Mouse (Mus musculus) layer of hippocampus, adult 9-10 months (tissue): ENCODE data around the gene Kcnh1.

Experiments used
- DNase-seq: peaks from one replicate; pipeline ENCODE4 v3.0.0; 2022; ENCODE audit warnings: low spot score

The Kcnh1 gene

DNA sequence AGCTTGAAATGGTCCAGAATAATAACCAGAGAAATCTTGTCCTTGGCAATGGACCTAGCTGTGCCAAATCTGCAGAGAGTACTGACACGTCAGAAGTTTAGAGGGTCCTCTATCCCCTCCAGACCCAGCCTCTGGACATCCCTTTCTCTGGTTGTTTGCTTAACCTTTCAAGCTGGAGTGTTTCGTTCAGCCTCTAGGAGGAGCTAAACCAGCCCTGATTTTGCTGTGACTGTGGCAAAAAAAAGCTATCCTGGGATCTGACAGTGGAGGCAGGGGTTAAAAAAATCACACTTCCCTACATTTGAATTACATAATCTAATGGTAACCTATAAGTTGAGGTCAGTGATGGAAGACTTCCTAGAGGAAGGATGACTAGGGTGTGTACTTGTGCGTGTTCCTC is 133.6 kb downstream of the Kcnh1 start:
- DNase-seq = no peak

DNA sequence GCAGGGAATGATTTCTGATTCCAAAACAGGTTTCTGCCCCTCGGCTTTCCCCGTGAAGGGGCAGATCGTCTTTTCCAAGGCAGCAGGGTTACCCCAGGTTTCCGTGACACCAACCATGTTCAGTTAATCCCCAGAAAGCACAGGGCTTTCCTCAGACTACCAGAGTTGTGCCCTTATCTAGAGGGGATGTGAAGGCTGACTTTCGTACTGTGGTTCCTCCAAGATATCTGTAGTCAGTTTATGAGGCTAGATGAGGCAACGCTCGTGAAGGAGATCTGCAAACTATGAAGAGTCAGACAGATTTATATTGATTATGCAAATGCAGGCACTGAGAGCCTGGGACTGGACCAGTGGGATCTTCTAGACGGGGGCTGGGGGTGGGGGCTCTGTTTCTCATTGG is 136.5 kb downstream of the Kcnh1 start:
- DNase-seq = no peak

DNA sequence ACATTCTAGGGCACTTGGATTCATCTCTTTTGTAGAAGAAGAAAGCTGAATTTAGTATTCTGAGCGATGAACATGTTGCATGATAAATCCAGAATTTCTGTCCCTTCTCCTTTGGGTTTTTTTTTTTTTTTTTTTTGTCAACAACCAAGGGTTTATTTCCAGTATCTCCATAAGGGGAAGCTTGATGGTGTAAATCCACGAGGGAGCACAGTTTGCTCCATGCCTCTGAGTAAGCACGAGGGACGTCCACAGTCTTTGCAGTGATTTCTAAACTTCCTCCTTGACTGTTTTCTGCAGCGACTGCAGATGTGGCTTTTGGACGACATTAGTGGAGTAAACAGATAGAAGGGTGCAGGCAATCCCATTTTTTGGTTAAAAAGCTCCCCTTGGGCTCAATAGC is 140.6 kb downstream of the Kcnh1 start:
- DNase-seq = no peak

DNA sequence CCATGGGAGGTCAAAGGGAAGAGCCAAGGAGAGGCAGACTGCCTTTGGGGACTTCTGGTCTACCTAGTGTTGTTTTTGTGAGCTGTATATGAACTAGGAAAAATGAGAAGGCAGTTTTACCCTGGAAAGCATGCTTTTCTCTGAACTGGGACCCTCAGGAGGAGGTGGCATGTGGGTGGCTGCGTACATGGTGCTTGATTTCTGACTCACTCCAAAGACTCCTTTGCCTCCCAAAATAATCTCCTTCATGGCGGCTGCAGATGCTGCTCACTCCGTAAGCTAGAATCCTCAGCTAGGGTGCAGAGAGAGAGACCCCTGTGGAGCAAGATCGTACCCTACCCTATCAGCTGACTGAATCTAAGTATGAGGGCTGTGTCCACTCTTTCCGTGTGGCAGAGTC is 145.5 kb downstream of the Kcnh1 start:
- DNase-seq = no peak

DNA sequence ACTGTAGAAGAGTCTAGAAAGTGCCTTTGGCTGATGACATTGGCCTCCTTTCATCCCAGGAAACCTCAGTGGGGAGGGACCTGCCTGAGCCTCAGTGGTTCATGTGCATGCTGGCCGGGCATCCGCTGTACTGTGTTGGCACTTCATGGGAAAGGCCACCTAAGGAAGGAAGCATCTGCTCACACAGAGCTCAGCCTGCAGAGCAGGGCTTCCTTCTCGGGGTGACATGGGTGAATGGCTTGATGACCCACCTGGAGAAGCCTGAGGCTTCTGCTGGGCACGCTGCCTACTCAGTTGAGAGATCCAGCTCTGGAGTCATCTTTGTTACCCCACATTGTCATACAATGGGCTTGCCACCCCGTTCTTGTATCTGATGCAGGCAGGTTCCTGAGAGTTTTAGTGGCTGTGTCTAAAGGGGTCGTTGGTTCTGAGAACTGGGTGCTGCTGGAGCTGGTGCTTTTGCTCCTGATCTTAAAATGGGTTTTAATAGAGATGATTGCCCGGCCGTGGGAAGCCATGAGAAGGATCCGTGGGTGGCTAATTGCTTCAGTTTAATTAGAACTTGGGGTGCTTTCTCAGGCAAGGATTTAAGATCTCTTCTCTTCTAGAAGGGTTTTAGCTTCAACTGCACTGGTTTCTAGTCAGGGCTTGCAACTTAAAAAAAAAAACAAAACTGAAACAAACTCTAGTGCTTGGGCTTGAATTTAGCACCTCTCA is 148.9 kb downstream of the Kcnh1 start:
- DNase-seq = no peak

DNA sequence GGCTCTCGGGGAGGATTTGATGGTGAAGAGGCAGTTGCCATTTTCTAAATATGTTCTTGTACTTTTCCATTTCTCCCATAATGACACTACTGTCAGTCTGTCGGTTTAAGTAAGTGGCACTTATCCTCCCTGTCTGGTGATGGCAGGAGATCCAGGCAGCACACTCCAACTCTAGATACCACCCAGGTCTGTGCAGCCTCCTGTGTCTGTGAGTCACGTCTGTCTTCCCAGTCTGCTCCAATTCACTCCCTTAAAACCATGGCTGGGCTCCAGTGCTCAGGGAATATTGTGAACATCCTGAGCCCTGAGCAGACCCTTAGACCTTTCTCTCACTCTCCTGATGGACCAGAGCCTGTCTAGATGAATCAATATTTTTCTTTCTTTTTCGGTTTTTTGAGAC is 151.2 kb downstream of the Kcnh1 start:
- no peak for DNase-seq

DNA sequence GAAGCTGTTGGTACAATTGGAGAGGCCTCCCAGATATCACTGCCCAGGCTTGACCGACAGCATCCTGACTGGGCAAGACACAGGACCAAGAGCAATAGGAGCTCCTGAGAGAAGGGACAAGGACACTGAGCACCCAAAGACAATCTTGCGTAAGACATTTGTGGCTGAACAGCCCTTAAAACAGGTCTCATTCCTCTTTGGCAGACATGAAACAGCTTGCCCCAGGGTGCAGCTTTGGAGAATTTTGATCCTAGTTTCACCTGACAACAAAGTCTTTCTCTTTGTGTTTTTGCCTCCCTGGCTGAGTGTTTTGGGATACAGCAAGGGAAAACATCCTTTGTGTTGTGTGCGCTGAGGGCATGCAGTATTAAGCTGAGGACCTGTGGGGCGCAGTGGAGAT is 153.4 kb downstream of the Kcnh1 start:
- DNase-seq = no peak

DNA sequence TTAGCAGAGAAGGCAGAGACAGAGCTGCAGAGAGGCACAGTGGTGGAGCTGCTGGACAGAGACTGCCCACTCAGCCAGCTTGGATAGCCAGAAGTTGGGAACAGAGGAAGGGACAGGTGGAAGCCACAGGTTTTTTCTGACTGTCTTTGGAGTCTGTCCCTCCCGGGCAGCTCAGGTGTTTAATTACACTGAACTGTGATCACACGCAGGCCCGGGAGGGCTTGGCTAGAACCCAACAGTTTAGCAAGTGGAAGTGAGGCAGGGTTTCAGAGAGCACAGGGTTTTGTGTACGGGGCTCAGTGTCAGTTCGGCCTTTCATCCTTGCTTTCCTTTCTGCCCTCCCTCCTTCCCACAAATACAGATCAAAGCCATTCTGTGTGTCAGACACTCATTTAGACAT is 156.8 kb downstream of the Kcnh1 start:
- DNase-seq = no peak

DNA sequence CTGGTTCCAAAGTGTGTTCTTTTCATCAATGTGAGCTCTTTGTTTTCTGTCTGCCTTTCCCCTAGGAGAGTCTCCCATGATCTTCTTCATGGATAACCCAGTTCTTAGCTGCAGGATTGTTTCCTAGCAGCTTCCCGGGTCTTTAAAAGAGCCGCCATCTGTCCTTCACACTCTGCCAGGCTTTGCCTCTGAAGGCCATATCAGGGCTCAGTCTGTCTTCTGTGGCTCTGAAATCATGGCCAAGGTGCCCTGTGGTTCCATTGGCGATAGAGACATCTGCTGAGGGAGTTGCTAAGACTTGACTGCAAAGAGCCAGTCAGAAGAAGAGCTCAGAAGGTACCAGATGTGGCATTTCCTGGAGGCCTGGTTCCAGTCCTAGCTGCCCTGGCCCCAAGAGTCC is 165.7 kb downstream of the Kcnh1 start:
- DNase-seq = no peak

DNA sequence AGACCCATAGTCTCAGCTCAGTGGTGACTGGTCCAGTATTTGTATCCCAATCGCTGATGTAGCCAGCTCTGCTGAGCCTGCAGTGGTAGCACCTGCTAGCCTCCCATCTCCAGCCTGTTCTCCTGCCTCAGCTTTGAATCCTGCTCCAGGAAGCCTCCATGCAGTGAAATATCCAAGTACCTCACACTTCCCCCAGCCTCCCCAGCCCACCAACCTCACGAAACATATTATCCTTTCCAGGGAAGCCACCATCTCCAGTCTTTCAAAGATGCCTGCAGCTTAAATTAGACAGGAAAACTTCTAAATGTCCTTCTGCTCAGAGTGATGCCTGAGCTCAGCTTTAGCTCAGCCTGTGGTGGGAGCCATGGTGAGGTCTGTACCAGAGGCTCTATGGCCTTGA is 168.6 kb downstream of the Kcnh1 start:
- DNase-seq = no peak

DNA sequence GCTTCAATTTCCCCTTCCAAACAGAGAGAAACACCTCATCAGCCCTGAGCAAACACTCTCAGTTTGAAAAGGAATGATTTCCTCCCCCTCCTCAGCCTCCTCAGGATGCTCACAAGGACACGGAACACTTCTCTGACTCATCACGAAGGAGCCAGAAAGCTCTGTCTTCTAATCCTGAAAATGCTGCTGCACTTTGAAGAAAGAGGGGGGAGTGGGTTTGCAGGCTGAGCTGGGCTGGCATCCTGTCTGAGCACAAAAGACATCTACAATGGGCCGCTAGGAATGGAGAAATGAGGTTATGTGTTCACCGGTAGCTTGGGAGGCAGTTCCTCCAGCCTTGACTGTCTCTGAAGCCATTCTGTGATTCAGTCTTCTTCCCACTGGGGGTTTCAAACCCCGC is 177.8 kb downstream of the Kcnh1 start:
- DNase-seq = no peak

DNA sequence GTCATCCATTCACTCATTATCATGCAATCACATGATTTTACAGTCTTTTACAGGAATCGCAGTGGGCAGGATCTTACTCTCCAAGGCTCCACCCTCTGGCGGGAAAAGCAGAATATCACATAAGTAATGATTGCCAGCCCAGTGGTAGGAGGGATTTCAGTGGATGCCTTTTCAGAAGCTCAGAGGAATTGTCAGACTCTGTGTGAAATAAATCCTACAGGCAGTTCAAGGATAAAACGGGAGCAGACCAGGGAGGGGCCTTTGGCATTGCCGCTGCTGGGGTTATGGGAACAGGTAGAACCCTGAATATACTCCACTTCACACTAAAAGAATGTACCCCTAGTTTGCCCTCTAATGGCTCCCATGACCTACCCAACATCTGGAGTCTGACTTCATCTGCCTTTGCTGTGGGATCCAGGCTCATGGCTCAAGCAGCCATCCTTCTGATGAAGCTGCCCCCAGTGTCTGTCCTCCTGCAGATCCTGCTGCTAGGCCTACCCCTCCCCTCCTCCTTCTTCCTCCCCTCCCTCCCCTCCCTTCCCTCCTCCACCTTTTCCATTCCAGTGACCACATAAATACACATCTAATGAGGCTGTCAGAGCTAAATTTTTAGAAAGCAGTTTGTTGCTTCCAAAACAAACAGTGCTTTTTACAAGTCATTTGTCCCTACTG is 181.5 kb downstream of the Kcnh1 start:
- no peak for DNase-seq

DNA sequence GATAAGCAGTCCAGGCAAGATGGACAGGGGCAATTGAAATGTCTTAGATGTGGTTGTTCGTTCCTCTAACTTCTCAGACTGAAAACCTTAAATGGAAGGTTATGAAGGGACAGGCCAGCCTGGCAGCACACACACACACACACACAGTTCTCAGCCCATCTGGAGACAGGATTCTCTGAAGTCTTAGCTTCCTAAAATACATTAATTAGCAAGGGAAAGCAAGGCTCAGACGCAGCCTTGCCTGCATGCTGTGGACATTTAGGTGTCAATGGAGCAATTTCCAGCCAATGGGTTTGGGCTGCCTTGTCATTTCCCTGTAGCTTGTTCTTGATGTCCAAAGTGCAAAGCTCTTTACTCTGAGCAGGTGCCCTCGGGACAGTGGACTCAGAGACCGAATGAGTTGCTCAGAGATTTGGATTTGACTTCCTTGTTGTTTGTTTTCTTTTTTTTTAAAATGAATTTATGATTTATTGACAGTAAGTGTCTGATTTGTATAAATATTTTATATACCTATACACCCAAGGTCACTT is 188.0 kb downstream of the Kcnh1 start:
- DNase-seq = no peak

DNA sequence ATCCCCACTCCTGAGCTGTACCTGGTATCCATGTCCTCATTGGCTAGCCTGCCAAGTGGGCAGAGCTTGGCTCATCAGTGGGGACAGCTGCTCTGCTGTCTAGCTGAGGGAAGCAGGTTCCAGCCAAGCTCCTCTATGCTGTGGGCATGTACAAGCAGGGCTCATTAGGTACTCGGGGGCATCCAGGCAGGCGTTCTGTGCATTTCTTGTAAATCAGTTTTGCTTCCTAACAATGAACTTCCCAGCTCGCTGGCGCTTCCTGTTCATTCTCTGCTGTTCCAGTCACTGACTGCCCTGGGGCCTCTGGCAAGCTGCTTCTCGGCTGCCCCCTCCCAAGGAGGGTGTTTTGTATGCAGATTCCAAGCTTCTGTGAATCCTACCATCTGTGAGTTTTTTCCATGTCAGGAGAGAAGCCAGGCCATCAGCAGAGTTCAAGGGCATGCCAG is 190.0 kb downstream of the Kcnh1 start:
- DNase-seq = no peak

DNA sequence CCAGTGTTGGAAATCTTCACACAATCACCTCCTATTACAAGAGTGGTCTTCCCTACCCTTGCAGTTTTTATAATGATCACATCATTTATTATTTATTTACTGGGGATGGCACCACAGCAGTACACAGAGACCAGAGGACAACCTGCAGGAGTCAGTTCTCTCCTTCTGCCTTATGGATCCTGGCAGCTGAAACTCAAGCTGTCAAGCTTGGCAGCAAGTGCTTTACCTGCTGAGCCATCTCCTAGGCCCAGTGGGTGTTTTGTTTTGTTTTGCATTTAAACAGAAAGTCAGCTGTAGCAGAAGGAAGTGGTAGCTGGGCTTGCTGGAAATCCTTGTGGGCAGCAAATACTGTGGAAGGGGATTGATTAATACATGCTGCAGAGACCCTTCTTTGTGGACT is 197.1 kb downstream of the Kcnh1 start:
- no peak for DNase-seq

DNA sequence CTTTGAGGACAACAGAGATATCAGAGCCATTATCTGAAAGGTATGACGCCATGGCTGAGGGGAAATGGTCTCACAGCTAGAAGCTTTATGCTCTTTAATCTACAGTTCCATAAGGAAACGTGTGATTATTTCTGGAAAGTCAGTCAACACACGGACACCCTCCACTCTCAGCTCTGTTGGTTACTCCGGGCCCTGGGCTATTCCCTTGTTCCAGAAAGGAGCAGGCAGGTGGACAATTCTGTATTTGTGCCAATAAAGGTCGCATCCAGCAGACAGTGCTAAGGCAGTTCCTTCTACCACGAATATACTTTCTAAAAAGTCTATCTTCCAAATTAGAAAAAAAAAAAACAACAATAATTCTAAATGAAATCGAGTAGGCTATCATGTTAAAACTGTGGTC is 200.5 kb downstream of the Kcnh1 start:
- DNase-seq = no peak

DNA sequence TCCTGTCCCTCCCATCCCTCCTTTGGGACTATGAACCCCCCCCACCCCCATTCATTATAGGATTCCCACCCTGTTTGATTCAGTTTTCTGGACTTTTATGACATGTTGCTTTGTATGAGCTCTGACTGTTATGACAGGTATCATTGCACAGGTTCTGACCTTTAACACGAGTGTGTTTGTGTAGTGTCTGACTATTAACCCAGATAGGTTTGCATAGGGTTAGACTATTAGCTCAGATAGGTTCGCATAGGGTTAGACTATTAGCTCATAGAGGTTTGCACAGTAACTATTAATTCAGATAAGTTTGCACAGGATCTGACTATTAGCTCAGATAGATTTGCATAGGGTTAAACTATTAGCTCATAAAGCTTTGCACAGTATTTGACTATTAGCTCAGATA is 201.7 kb downstream of the Kcnh1 start:
- no peak for DNase-seq

DNA sequence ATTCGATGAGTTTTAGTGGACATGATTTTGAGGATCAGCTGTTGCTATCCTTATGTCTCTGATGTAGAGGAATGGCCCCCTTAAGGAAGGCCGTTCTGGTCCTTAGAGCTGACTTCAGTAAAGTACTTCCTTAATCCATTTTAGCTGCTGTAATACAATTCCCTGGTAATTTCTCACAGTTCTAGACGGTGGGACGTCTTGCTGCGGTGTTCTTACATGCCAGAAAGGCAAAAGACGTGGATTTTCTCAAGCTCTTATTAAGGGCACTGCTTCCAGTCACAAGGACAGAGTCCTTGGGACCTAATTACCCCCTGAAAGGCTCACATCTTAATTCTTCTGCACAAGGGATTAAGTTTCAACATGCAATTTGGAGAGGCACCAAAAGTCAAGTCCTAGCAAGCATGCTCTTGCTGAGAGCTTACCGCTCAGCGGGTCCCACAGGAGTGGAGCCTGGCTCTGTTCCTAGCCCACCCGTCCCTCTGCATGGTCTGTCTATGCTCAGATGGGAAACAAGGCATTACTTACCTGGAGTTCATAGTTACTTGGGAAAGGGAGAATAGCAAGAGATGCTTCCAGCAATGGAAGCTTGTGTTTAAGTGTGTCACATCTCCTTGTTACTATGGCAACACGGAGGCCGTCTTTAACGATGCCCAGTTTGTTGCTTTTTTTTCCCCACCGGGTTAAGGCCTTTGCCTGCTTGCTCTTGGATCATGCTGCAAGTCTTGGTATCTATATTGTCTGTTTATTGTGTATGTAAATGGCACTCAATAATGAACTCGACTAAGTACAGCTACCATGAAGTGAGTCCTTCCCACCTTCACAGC is 209.3 kb downstream of the Kcnh1 start:
- DNase-seq = no peak

DNA sequence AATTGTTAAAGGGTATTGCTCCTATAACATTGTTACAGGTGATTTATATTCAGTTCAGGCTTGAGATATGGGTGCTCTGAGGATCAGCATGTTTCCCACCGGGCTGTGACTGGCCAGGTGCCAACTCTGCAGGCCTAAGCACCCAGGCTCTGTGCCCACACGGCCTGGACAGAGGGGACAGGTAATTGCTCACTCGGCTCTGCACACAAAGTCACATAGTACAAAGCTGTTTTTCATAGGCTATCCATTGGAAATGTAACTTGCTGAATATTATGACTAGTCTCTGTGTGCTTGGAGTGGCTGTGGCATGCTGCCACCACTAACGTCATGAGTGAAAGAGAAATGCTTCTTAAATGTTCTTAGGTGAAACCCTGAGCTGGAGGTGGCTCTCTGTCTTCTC is 210.4 kb downstream of the Kcnh1 start:
- DNase-seq = no peak

DNA sequence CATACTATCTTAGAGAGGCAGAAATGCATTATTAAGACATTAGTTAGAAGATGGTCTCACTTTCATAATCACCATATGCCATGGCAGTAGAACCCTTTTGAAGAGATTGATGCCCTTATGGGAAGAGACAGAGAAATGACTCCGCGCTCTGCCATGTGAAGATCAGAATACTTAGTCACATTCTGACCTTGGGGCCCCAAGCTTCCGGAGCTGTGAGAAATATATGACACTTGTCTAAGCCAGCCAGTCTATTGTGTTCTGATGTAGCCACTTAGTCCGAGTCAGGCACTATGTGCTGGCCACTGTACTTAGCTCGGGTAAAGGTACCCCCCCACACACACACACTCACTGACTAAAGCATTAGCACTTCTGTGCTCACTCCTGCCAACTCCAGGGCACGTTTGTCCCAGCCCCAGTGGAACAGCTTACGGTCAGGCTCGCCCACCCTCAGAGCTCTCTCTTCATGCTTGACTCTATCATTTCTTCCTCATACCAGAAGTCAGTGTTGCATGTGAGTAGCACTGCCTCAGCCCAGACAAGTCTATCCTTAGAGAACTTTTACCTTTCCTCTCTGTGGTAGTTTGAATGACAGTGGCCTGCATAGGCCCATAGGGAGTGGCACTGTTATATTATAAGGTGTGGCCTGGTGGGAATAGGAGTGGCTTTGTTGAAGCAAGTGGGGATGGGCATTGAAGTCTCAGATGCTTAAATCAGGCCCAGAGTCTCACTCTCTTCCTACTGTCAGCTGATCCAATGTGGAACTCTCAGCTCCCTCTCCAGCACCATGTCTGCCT is 212.5 kb downstream of the Kcnh1 start:
- DNase-seq = no peak

DNA sequence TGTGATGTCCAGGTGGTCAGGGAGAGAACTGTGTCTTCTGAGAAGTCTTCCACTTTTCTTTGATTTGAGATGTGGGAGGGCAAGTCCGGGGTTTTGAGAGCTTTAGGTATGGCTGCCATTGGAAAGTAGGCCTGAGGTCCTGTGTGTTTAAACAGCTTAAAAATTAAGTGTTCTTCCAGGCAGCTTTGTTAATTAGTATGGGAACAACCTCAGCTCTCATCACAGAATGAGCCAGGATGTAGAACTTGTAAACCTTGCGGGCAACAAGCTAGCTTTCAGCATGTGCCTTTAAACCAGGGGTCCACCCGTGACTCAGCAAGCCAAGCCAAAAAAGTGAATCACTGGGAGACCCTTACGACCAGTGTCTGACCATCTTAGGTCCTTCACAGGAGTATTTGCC is 214.6 kb downstream of the Kcnh1 start:
- no peak for DNase-seq

DNA sequence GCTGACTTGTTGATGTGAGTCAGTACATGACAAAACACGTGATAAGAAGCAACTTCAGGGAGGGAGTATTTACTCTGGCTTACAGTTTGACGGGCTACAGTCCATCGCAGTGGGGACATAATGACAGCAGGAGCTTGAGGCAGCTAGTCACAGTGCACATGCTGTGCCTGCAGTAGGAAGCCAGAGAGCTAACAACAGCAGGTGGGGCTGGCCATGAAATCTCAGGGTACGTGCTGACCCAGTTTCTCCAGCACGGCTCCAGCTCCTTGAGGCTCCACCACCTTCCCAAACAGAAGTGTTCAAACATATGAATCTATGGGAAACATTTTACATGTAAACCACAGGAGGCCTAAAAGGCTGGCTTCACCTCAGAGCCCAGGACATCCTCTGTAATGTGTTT is 216.0 kb downstream of the Kcnh1 start:
- DNase-seq = no peak
